Mouse (Mus musculus) c-Kit-positive CD71-negative TER-119-negative erythroid progenitor cells, embryonic 14.5 days (primary cell): ENCODE measurements around the gene H2al1f.
A peak's percentile ranks its signal among the peaks of the same experiment; 100 is the strongest.
"Not testable (repeated sequence)": the region's sequence is repeated elsewhere in the genome, so short reads cannot be mapped to it uniquely, and the experiment has no call there.

ENCODE experiments used
- DNase-seq: peaks from one replicate; pipeline ENCODE4 v3.0.0-alpha.2; 2013; ENCODE audit warnings: low read depth

The H2al1f gene

GRCm38 (mm10) chrX:11314858-11315257, at the start of gene H2al1f:
Gene H2al1f (plus strand): TSS chrX:11315158.
- DNase-seq: not testable (repeated sequence)

- DNase-seq: no peak
Measured at GRCm38 (mm10) chrX:11267791-11268190, 47.2 kb upstream of the H2al1f start.

GRCm38 (mm10) chrX:11269074-11269473, 45.9 kb upstream of the H2al1f start:
- no peak for DNase-seq

- DNase-seq: no peak
Measured at GRCm38 (mm10) chrX:11273190-11273589, 41.8 kb upstream of the H2al1f start.

- no peak for DNase-seq
Measured at GRCm38 (mm10) chrX:11277083-11277482, 37.9 kb upstream of the H2al1f start.

GRCm38 (mm10) chrX:11280741-11281140, 34.2 kb upstream of the H2al1f start:
- DNase-seq: no peak

GRCm38 (mm10) chrX:11288306-11288882, 26.6 kb upstream of the H2al1f start:
- DNase-seq: no peak

- no peak for DNase-seq
Measured at GRCm38 (mm10) chrX:11289244-11289643, 25.7 kb upstream of the H2al1f start.

- DNase-seq: not testable (repeated sequence)
Measured at GRCm38 (mm10) chrX:11298957-11299356, 16.0 kb upstream of the H2al1f start, which contains the start of gene H2al1a. Gene H2al1a (plus strand): TSS chrX:11299257.

GRCm38 (mm10) chrX:11302132-11302531, 12.8 kb upstream of the H2al1f start, which contains the start of gene H2al1b:
Gene H2al1b (plus strand): TSS chrX:11302432.
- not testable (repeated sequence) for DNase-seq

GRCm38 (mm10) chrX:11305355-11305754, 9.6 kb upstream of the H2al1f start, which contains the start of gene H2al1c:
Gene H2al1c (plus strand): TSS chrX:11305655.
- DNase-seq: not testable (repeated sequence)

- DNase-seq: not testable (repeated sequence)
Measured at GRCm38 (mm10) chrX:11308524-11308923, 6.4 kb upstream of the H2al1f start, which contains the start of gene H2al1d. Gene H2al1d (plus strand): TSS chrX:11308824.

GRCm38 (mm10) chrX:11311634-11312033, 3.3 kb upstream of the H2al1f start, which contains the start of gene H2al1e:
Gene H2al1e (plus strand): TSS chrX:11311934.
- DNase-seq: not testable (repeated sequence)

GRCm38 (mm10) chrX:11317956-11318355, 3.0 kb downstream of the H2al1f start, which contains the start of gene H2al1g:
Gene H2al1g (plus strand): TSS chrX:11318256.
- DNase-seq: not testable (repeated sequence)

- DNase-seq: not testable (repeated sequence)
Measured at GRCm38 (mm10) chrX:11321192-11321591, 6.2 kb downstream of the H2al1f start, which contains the start of gene H2al1h. Gene H2al1h (plus strand): TSS chrX:11321492.

- DNase-seq: not testable (repeated sequence)
Measured at GRCm38 (mm10) chrX:11324359-11324758, 9.4 kb downstream of the H2al1f start, which contains the start of gene H2al1i. Gene H2al1i (plus strand): TSS chrX:11324659.

- not testable (repeated sequence) for DNase-seq
Measured at GRCm38 (mm10) chrX:11327522-11327921, 12.6 kb downstream of the H2al1f start, which contains the start of gene H2al1j. Gene H2al1j (plus strand): TSS chrX:11327822.

- DNase-seq: no peak
Measured at GRCm38 (mm10) chrX:11345762-11346161, 30.8 kb downstream of the H2al1f start.

- no peak for DNase-seq
Measured at GRCm38 (mm10) chrX:11346756-11347155, 31.8 kb downstream of the H2al1f start.

GRCm38 (mm10) chrX:11360823-11361222, 45.9 kb downstream of the H2al1f start:
- DNase-seq: no peak

GRCm38 (mm10) chrX:11361261-11361660, 46.3 kb downstream of the H2al1f start:
- peak; percentile 9 for DNase-seq

- no peak for DNase-seq
Measured at GRCm38 (mm10) chrX:11363890-11364289, 48.9 kb downstream of the H2al1f start.
